Mouse (Mus musculus) bone marrow macrophage, adult 2 months (primary cell): Measurements from ENCODE around the gene Cadm1. TPM values are rescaled to one million over a fixed set of nuclear protein-coding genes. Genes with fewer than 3 reads are reported as not detected.
A peak's percentile ranks its signal among the peaks of the same experiment; 100 is the strongest.

ENCODE experiments used
- H3K27ac ChIP-seq: 2 replicates; pipeline ENCODE4 v1.5.1; 2012; ENCODE audit warnings: low read depth, low read length; ENCODE audit not compliant: insufficient read depth
- H3K4me1 ChIP-seq: 2 replicates; pipeline ENCODE4 v1.6.1; 2012; ENCODE audit warnings: low read length; ENCODE audit not compliant: control insufficient read depth, insufficient read depth
- H3K4me3 ChIP-seq: 2 replicates; pipeline ENCODE4 v1.5.1; 2012; ENCODE audit warnings: mild to moderate bottlenecking, low read length, moderate library complexity; ENCODE audit not compliant: insufficient read depth
- CTCF ChIP-seq: IDR thresholded peaks from 2 replicates; pipeline ENCODE4 v1.5.1; 2012; ENCODE audit warnings: low read depth, mild to moderate bottlenecking, low read length, moderate library complexity
- POLR2A ChIP-seq: IDR thresholded peaks from 2 replicates; pipeline ENCODE4 v1.6.1; 2012; ENCODE audit warnings: mild to moderate bottlenecking, low read depth, low read length, borderline replicate concordance
- polyA plus RNA-seq: library from polyadenylated mRNA; stranded (reverse); fragments of >200 nt; gene quantifications from 2 replicates; pipeline ENCODE4 v1.2.4, GENCODE M21; 2012; ENCODE audit not compliant: missing spikeins, insufficient read depth, insufficient read length

The Cadm1 gene
- polyA plus RNA-seq, 1 experiment = 146 TPM

- H3K4me1 ChIP-seq = peaks cover 25% of the 10 kb centered on the region
- no peak overlapping the region for H3K4me3 ChIP-seq
- H3K27ac ChIP-seq = 0 out of 2 replicates have a peak overlapping the region, but pooled peaks have one; percentile 15
- TF ChIP-seq POLR2A (no peak), CTCF (no peak)
Observed at GRCm38 (mm10) chr9:47688297-47688696, 158.3 kb downstream of the Cadm1 start.

GRCm38 (mm10) chr9:47692911-47693310 lies 162.9 kb downstream of the Cadm1 start:
- no peak overlapping the region for H3K27ac ChIP-seq
- H3K4me3 ChIP-seq = no peak overlapping the region
- H3K4me1 ChIP-seq = peaks cover 14% of the 10 kb centered on the region
- TF ChIP-seq CTCF (no peak), POLR2A (no peak)

GRCm38 (mm10) chr9:47699026-47699425 lies 169.1 kb downstream of the Cadm1 start:
- TF ChIP-seq POLR2A = no peak
- no peak for TF ChIP-seq CTCF
- Histone ChIP-seq H3K4me3 (no peak overlapping the region), H3K27ac (no peak overlapping the region), H3K4me1 (peaks cover 40% of the 10 kb centered on the region)

GRCm38 (mm10) chr9:47700021-47700420 lies 170.0 kb downstream of the Cadm1 start:
- peaks cover 45% of the 10 kb centered on the region for H3K4me1 ChIP-seq
- H3K27ac ChIP-seq = no peak overlapping the region
- TF ChIP-seq CTCF (no peak), POLR2A (no peak)
- no peak overlapping the region for H3K4me3 ChIP-seq

- H3K4me1 ChIP-seq = peaks cover 60% of the 10 kb centered on the region
- TF ChIP-seq POLR2A (no peak), CTCF (no peak)
- peak overlapping the region; percentile 45 for H3K27ac ChIP-seq
- no peak overlapping the region for H3K4me3 ChIP-seq
Observed at GRCm38 (mm10) chr9:47703026-47703876, 173.3 kb downstream of the Cadm1 start.

GRCm38 (mm10) chr9:47706341-47706740 lies 176.4 kb downstream of the Cadm1 start:
- H3K4me3 ChIP-seq = no peak overlapping the region
- H3K4me1 ChIP-seq = peaks cover 67% of the 10 kb centered on the region
- 0 out of 2 replicates have a peak overlapping the region, but pooled peaks have one; percentile 9 for H3K27ac ChIP-seq
- TF ChIP-seq CTCF = no peak
- no peak for TF ChIP-seq POLR2A

GRCm38 (mm10) chr9:47707326-47707725 lies 177.4 kb downstream of the Cadm1 start:
- Histone ChIP-seq H3K4me3 (peak overlapping the region; percentile 15; the same call in 1 of the 2 replicates), H3K4me1 (peaks cover 65% of the 10 kb centered on the region), H3K27ac (peak overlapping the region; percentile 76)
- TF ChIP-seq CTCF = no peak
- no peak for TF ChIP-seq POLR2A

- H3K4me3 ChIP-seq = peak overlapping the region; percentile 25
- H3K27ac ChIP-seq = peak overlapping the region; percentile 76
- TF ChIP-seq CTCF = peak; percentile 59
- no peak for TF ChIP-seq POLR2A
- peaks cover 64% of the 10 kb centered on the region for H3K4me1 ChIP-seq
Observed at GRCm38 (mm10) chr9:47708299-47708698, 178.3 kb downstream of the Cadm1 start.

GRCm38 (mm10) chr9:47710946-47711345 lies 181.0 kb downstream of the Cadm1 start:
- Histone ChIP-seq H3K4me3 (no peak overlapping the region), H3K27ac (peak overlapping the region; percentile 91), H3K4me1 (peaks cover 73% of the 10 kb centered on the region)
- no peak for TF ChIP-seq POLR2A
- TF ChIP-seq CTCF = no peak

GRCm38 (mm10) chr9:47714541-47714940 lies 184.6 kb downstream of the Cadm1 start:
- Histone ChIP-seq H3K4me3 (no peak overlapping the region), H3K4me1 (peaks cover 81% of the 10 kb centered on the region), H3K27ac (peak overlapping the region; percentile 97)
- TF ChIP-seq POLR2A (no peak), CTCF (no peak)
